Mouse (Mus musculus): ENCODE data around the gene Gucy2g. TPM values are rescaled to one million over a fixed set of nuclear protein-coding genes. Genes with fewer than 3 reads are reported as not detected.

Gucy2g gene
- polyA plus RNA-seq (2015; fragmentation: Nextera tagmentation; extraction: Ambion mirVana) = 0.09 and 0.14 TPM in 2 replicates

DNA sequence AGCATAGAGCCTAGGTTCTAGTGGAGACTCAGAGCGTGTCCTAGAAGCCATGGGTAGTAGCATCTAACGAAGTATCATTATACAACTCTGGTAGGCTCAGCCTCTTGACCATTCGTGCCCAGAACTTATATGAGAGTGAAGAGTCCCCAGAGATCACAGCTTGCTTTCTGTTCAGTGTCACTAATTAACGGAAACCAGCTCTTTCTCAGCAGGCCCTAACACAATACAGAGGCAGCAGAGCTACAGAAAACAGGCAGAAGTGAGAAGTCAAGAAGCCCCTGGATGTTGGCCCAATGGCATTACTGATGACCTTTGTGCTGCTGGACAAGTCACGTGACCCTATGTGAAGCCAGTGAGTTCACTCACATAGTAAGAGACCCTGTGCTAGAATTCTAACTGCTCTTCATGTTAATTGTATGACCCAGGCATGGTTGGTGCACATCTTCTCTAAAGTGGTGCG is at the start of gene Gucy2g:
Gene Gucy2g, minus strand, starts transcription at position 51 of the 460 bp plus-strand sequence.

GRCm38 (mm10) chr19:55251383-55252124 is 10.5 kb upstream of the Gucy2g start, which contains the start of gene Acsl5:
Gene Acsl5 (plus strand): TSS chr19:55251938.

GRCm38 (mm10) chr19:55180433-55180832 is 60.6 kb downstream of the Gucy2g start, which contains the start of gene Tectb:
Gene Tectb (plus strand): TSS chr19:55180733.

Small RNA genes lying within 50 kb of the gene (microRNA-seq; reads per million reads assigned to microRNA genes)
- gene Mir6715 = not detected

Other genes with a start within 250 kb of the Gucy2g start
- 19.1 and 21.8 TPM in 2 replicates for gene Gpam, start 114.0 kb downstream of the Gucy2g start, polyA plus RNA-seq (2015; fragmentation: Nextera tagmentation; extraction: Ambion mirVana)
- 0.10 and 0.15 TPM in 2 replicates for gene Tectb, start 60.5 kb downstream of the Gucy2g start, polyA plus RNA-seq (2015; fragmentation: Nextera tagmentation; extraction: Ambion mirVana)
- gene Acsl5, start 10.7 kb upstream of the Gucy2g start, polyA plus RNA-seq (2015; fragmentation: Nextera tagmentation; extraction: Ambion mirVana) = 18.8 and 22.0 TPM in 2 replicates
- gene Zdhhc6, start 74.8 kb upstream of the Gucy2g start, polyA plus RNA-seq (2015; fragmentation: Nextera tagmentation; extraction: Ambion mirVana) = 56.9 and 57.4 TPM in 2 replicates
- 26.8 and 27.5 TPM in 2 replicates for gene Vti1a, start 75.1 kb upstream of the Gucy2g start, polyA plus RNA-seq (2015; fragmentation: Nextera tagmentation; extraction: Ambion mirVana)